Mouse (Mus musculus) forebrain, embryonic 16.5 days (tissue): ENCODE results near the gene Ube2e3. TPM values are rescaled to one million over a fixed set of nuclear protein-coding genes. Genes with fewer than 3 reads are reported as not detected.

Experiments used
- ATAC-seq: fragments of 200-750 bp; cut with Nextera tagmentation; 2 replicates; pipeline ENCODE4 v1.8.0; 2017; ENCODE audit warnings: mild to moderate bottlenecking, moderate library complexity
- H3K27ac ChIP-seq: fragments of 300-500 bp; sonication (generic); 2 replicates; pipeline ENCODE4 v1.5.1; 2014; ENCODE audit warnings: low read length, control low read depth
- H3K27me3 ChIP-seq: fragments of 300-500 bp; sonication (generic); replicated peaks from 2 replicates; pipeline ENCODE4 v1.6.1; 2014; ENCODE audit warnings: low read length; ENCODE audit not compliant: control insufficient read depth, insufficient read depth
- H3K36me3 ChIP-seq: fragments of 300-500 bp; sonication (generic); 2 replicates; pipeline ENCODE4 v1.6.1; 2014; ENCODE audit not compliant: control insufficient read depth, insufficient read depth
- H3K4me1 ChIP-seq: fragments of 300-500 bp; sonication (generic); replicated peaks from 2 replicates; pipeline ENCODE4 v1.6.1; 2014; ENCODE audit warnings: low read length; ENCODE audit not compliant: control insufficient read depth, insufficient read depth
- H3K4me2 ChIP-seq: fragments of 300-500 bp; sonication (generic); 2 replicates; pipeline ENCODE4 v1.6.1; 2014; ENCODE audit warnings: mild to moderate bottlenecking, low read length, control low read depth
- H3K4me3 ChIP-seq: fragments of 300-500 bp; sonication (generic); replicated peaks from 2 replicates; pipeline ENCODE4 v1.5.1; 2014; ENCODE audit warnings: mild to moderate bottlenecking, low read length, control low read depth
- H3K9ac ChIP-seq: fragments of 300-500 bp; sonication (generic); replicated peaks from 2 replicates; pipeline ENCODE4 v1.6.1; 2014; ENCODE audit warnings: low read depth, low read length, control low read depth
- H3K9me3 ChIP-seq: fragments of 300-500 bp; sonication (generic); 2 replicates; pipeline ENCODE4 v1.6.1; 2016; ENCODE audit warnings: low read length; ENCODE audit not compliant: control insufficient read depth
- WGBS: fragments of 180-500 bp; shearing (Covaris S2); extraction: QIAGEN DNeasy Blood & Tissue Kit; methylation state at CpG from one replicate; pipeline ENCODE4 v1.1.7; 2014; 5-methylcytosine and 5-hydroxymethylcytosine counted together
- polyA plus RNA-seq: library from polyadenylated mRNA; unstranded; fragments of >200 nt; fragmentation: Nextera tagmentation; extraction: Ambion mirVana; gene quantifications from 2 replicates; pipeline ENCODE4 v1.2.1, GENCODE M21; 2015

Gene Ube2e3
- polyA plus RNA-seq, 1 experiment from 2014 or later: 250 TPM

DNA sequence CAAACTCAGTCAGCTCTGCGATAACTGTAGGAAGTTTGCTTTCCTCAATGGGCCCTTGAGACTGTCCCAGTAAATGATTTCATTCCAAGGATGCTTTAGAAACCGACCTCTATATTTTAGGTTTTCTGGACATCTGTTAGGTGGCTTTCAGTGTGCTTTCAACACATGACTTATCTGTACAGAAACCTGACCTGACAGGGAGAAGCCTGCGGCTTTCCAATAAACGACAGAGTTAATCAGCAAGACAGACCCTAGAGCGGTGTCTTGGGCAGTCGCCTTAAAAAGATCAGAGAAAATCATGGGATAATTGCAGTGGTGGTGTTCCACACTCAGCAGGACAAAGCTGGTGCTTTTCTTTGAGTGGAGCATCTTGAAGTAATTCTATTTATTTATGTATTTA is 97.5 kb downstream of the Ube2e3 start:
- Histone ChIP-seq H3K36me3 (no peaks in the 10 kb centered on the region), H3K27me3 (no peaks in the 10 kb centered on the region), H3K4me3 (no peak overlapping the region), H3K4me1 (peaks cover 14% of the 10 kb centered on the region), H3K27ac (no peak overlapping the region), H3K4me2 (no peak overlapping the region), H3K9me3 (no peaks in the 10 kb centered on the region), H3K9ac (no peak overlapping the region)
- WGBS: 88% methylated on average over 6 of the region's 6 CpGs
- no peak for ATAC-seq

DNA sequence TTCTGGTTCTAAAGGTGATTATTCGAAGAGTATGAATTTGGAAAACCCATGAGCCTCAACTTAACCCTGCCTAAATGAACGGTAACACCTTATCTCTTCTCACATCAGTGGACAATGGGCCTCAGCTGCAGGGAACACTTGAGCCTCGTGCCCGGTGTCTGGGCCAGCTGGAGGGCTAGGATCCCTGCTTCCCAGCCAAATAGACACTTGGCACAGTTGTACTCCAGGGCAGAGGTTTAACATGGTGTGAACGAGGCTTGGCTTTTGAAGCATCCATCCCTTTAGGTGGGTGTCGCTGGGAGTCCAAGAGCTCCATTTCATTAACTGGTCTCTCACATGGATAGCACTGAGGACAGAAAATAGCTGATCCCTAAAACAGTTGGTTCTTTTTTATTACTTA is 102.2 kb downstream of the Ube2e3 start:
- no peak overlapping the region for H3K27ac ChIP-seq
- peak; percentile 88 for ATAC-seq
- no peaks in the 10 kb centered on the region for H3K27me3 ChIP-seq
- H3K9me3 ChIP-seq: no peaks in the 10 kb centered on the region
- no peak overlapping the region for H3K4me2 ChIP-seq
- no peaks in the 10 kb centered on the region for H3K4me1 ChIP-seq
- H3K4me3 ChIP-seq: no peak overlapping the region
- no peak overlapping the region for H3K9ac ChIP-seq
- H3K36me3 ChIP-seq: no peaks in the 10 kb centered on the region
- 42% methylated on average over 6 of the region's 6 CpGs for WGBS
